Mouse (Mus musculus) retina, embryonic 14.5 days (tissue): ENCODE results near the gene Arel1.

Source experiments
- DNase-seq: peaks from one replicate; pipeline ENCODE4 v3.0.0-alpha.2; 2015; ENCODE audit warnings: low spot score

Gene Arel1

GRCm38 (mm10) chr12:84970428-84971096, at the start of gene Arel1, which contains the start of gene Fcf1:
Gene Arel1 (minus strand): TSS chr12:84970900.
Gene Fcf1 (plus strand): TSS chr12:84970897.
- peak; percentile 94 for DNase-seq

GRCm38 (mm10) chr12:85012185-85012584, 41.5 kb upstream of the Arel1 start:
- DNase-seq: no peak

DNA sequence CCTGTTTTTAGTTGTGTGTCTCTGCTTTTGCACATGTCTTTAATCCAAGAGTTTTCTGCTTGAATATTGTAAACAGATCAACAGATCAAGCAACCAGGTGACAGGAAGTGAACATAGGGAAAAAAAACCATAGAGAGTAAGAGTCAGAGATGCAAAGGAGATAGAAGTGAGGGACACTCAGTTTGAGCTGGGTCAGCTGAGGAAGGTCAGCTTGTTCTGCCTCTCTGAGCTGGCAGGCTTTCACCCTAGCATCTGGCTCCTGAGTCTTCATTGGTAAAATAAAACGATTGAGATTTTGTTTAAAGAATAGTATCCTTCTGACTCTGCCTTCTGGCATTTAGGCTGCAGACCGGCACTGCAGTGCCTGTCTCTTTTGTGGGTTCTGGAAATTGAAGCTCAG, 39.8 kb upstream of the Arel1 start:
- no peak for DNase-seq

GRCm38 (mm10) chr12:85009776-85010175, 39.1 kb upstream of the Arel1 start:
- DNase-seq: no peak

GRCm38 (mm10) chr12:85007021-85007420, 36.3 kb upstream of the Arel1 start:
- DNase-seq: no peak

DNA sequence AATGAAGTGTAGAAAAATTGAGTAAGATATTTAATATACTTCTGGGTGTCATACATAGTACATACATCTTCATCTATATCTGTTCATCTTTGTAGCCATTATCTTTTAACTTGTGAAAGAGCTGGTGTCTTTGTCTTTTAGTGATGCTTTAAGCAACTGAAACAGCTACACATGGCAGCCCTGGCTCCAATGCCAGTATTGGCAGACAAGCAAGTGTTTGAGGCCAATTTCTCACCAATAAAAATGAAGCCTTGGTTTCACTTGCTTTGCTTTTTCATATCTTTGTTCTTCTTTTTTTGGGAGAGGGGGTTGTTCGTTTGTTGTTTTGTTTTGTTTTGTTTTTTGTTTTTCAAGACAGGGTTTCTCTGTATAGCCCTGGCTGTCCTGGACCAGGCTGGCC, 35.5 kb upstream of the Arel1 start:
- no peak for DNase-seq

DNA sequence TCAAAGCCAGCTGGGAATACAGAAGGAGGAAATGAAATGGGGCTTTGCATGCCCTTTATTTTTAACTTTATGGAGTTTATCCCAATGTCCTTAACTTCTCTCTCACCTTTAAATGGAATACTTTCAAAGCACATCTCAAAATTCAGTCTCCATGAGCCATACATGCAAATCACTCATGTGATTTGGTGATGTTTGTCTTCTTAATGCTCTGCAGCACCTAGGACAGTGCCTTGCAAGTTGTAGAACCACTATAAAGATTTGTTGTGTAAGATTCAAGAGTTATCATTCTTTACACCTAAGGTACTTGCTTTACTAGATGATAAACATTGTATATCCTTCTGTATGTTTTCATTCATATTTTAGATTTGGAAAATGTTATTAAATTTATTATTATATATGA, 28.4 kb upstream of the Arel1 start:
- DNase-seq: no peak

GRCm38 (mm10) chr12:84996501-84997398, 26.1 kb upstream of the Arel1 start:
- peak; percentile 31 for DNase-seq

GRCm38 (mm10) chr12:84996083-84996496, 25.4 kb upstream of the Arel1 start, which contains the start of gene Ylpm1:
Gene Ylpm1 (plus strand): TSS chr12:84996321.
- peak; percentile 98 for DNase-seq

- DNase-seq: no peak
Measured at GRCm38 (mm10) chr12:84995112-84995761, 24.5 kb upstream of the Arel1 start.

DNA sequence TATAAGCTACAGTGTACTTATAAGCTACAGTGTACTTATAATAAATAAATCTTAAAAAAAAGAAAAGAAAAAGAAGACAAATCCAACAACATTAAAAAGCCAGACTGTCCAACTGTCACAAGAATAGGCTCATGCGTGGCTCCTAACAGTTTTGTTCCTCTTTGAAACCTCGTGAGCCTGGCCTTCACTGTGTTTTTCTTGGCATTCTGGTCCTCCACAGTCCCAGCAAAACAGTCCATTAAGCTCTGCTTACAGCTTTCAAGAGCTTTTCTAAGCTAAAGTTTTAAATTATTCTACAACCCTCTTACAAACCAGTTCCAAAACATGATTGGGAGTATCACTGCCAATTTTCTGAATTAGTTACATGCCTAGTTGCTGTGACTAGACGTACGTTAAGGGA, 18.8 kb upstream of the Arel1 start:
- no peak for DNase-seq

- DNase-seq: no peak
Measured at GRCm38 (mm10) chr12:84979264-84979862, 8.7 kb upstream of the Arel1 start.

DNA sequence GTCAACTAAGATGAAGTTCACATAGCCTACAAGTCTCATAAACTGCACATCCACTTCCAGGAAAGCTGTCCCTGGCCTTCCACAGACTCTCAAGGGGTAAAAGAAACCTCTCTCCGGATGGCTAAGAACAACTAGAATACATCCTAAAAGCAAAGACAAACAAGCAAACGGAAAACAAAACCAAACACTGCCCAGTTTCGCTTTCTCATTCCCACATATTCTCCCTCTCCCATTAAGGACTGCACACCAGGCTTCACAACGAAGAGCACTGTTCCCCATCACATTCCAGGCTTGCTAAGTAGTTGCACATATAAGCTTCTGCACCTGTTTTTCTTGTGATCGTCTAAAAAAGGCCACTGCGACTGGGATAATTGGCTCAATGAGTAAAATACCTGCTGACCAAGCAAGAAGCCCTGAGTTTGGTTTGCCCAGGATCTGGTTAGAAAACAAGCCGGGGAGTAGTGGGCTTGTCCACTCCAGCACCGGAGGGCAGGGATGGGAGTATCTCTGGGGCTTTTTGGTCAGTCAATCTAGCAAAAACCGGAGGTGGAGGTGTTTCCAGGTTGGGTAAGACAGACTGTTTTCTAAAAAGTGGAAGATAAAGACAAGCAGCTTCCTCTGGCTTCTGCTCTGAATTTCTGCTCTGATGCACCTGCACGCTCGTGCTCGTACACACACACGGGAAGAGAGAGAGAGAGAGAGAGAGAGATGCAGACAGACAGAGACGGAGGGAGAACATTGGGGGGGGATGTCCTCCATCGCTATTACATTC, 858 bp downstream of the Arel1 start:
- no peak for DNase-seq

- no peak for DNase-seq
Measured at GRCm38 (mm10) chr12:84968831-84969655, 1.7 kb downstream of the Arel1 start.

DNA sequence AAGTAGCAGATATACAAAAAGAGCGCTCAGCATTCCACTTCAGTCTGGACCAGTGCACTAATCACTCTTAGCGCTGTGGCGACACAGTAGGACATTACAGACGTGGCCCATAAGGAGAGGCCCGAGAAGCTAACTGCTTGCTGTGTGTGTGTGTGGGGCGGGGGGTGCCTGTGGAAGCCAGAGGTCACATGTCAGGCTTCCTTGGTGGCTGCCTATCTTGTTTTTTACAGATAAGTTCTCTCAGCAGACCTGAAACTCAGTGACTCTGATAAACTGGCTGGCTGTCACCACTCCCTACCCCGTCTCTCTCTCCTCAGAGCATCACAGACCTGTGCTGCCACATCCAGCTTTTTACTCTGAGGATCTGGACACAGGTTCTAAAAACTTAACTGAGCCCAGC, 8.1 kb downstream of the Arel1 start:
- no peak for DNase-seq

GRCm38 (mm10) chr12:84958794-84959356, 11.8 kb downstream of the Arel1 start:
- DNase-seq: no peak

DNA sequence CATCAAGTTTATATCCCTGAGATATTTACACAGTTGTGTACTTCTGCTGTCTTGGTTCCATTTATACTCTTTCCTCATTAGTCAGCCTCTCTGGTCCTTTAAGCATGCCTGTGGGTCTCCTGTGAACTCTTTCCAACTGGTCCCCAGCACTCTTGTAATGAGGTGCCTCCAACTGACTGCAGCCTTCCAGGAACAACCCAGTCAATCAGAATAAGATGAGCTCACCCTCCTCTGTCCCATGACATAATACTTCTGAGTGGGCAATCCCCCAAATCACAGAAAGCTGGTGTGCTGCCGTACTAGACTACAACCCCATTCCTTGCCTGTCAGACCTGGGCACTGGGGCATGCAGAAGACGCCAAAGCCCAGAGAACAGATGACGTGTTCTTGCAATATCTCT, 14.4 kb downstream of the Arel1 start:
- DNase-seq: no peak

DNA sequence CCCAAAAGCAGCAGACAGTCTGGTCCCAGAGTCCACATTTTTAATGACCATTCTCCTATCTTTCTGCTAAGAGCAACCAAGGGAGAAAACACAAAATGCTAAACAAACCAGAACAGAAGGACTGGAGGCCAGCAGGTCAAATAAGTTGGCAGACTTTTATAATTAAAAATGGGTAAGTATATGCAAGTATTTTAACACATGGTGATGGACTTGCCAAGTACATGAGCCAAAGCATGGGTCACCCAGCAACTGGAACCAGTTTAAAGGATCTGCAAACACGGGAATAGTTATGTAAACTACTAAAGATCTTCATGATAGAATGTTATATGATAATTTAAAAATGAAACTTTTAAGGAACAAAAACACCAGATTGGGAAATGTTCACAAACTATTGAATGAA, 18.3 kb downstream of the Arel1 start:
- DNase-seq: no peak

- DNase-seq: no peak
Measured at GRCm38 (mm10) chr12:84951531-84951930, 19.2 kb downstream of the Arel1 start.

DNA sequence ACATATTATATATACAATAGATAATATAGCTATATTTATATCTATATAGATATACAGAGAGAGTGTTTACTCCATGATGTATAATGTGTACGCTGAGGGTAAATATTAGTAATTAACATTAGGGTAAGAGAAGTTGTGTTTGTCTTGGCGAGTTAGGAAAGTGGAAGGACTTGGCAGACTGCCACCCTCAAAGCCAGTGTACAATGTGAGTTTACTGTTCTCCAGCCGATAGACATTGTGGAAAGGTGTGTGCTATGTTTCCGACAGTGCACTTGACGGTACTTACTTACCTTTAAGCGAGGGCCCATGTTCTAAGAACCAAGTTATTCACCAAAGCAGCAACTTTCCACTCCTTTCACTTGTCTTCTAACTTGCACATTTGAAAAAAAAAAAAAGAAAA, 19.9 kb downstream of the Arel1 start:
- no peak for DNase-seq
